Mouse (Mus musculus) C2C12 (cell line): ENCODE data around the gene Rfx7.

Experiments
- CEBPB ChIP-seq: IDR thresholded peaks from one replicate; pipeline ENCODE4 v1.6.1; 2011; ENCODE audit warnings: low read depth, mild to moderate bottlenecking, control low read depth, moderate library complexity
- CTCF ChIP-seq: IDR thresholded peaks from one replicate; pipeline ENCODE4 v1.5.1; 2011; ENCODE audit not compliant: control insufficient read depth, insufficient read depth, insufficient read length
- FOSL1 ChIP-seq: IDR thresholded peaks from one replicate; pipeline ENCODE4 v1.8.0; 2011; ENCODE audit warnings: mild to moderate bottlenecking, low read length; ENCODE audit not compliant: poor library complexity, insufficient read depth, severe bottlenecking
- MAX ChIP-seq: IDR thresholded peaks from one replicate; pipeline ENCODE4 v1.6.1; 2011; ENCODE audit warnings: mild to moderate bottlenecking, control low read depth
- MYOD1 ChIP-seq: IDR thresholded peaks from one replicate; pipeline ENCODE4 v1.6.1; 2011; ENCODE audit warnings: low read depth; ENCODE audit not compliant: control insufficient read depth, insufficient read length
- MYOG ChIP-seq: IDR thresholded peaks from one replicate; pipeline ENCODE4 v1.6.1; 2011; ENCODE audit not compliant: control insufficient read depth, insufficient read length; ENCODE audit errors: extremely low read depth
- USF1 ChIP-seq: IDR thresholded peaks from one replicate; pipeline ENCODE4 v1.6.1; 2011; ENCODE audit warnings: low read depth, mild to moderate bottlenecking, control low read depth, moderate library complexity

- TF ChIP-seq CTCF, result no peak
- TF ChIP-seq MYOG, result no peak
- TF ChIP-seq USF1, result no peak
- TF ChIP-seq CEBPB, result no peak
- TF ChIP-seq MAX, result no peak
- no peak for TF ChIP-seq MYOD1
- no peak for TF ChIP-seq FOSL1
Observed at GRCm38 (mm10) chr9:72618037-72618436, 86.0 kb downstream of the Rfx7 start.
